Mouse (Mus musculus) heart, postnatal 0 days (tissue): ENCODE data around the gene Fam50a. TPM values are rescaled to one million over a fixed set of nuclear protein-coding genes. Genes with fewer than 3 reads are reported as not detected.
A peak's percentile ranks its signal among the peaks of the same experiment; 100 is the strongest.

Source experiments
- ATAC-seq: fragments of 200-750 bp; cut with Nextera tagmentation; 2 replicates; pipeline ENCODE4 v1.8.0; 2017; ENCODE audit warnings: low read depth, moderate number of reproducible peaks, moderate library complexity; ENCODE audit not compliant: insufficient read depth
- DNase-seq: peaks from one replicate; pipeline ENCODE4 v3.0.0-alpha.2; 2016; ENCODE audit warnings: low spot score
- H3K27ac ChIP-seq: fragments of 300-500 bp; sonication (generic); 2 replicates; pipeline ENCODE4 v1.5.1; 2014; ENCODE audit warnings: low read depth, mild to moderate bottlenecking
- H3K27me3 ChIP-seq: fragments of 300-500 bp; sonication (generic); 2 replicates; pipeline ENCODE4 v1.6.1; 2014; ENCODE audit warnings: low read length, mixed read lengths; ENCODE audit not compliant: control insufficient read depth, insufficient read depth
- H3K36me3 ChIP-seq: fragments of 300-500 bp; sonication (generic); replicated peaks from 2 replicates; pipeline ENCODE4 v1.6.1; 2014; ENCODE audit warnings: low read length, mixed read lengths; ENCODE audit not compliant: control insufficient read depth, insufficient read depth
- H3K4me1 ChIP-seq: fragments of 300-500 bp; sonication (generic); 2 replicates; pipeline ENCODE4 v1.6.1; 2014; ENCODE audit warnings: antibody characterized with exemption; ENCODE audit not compliant: control insufficient read depth, insufficient read depth
- H3K4me2 ChIP-seq: fragments of 300-500 bp; sonication (generic); 2 replicates; pipeline ENCODE4 v1.6.1; 2014; ENCODE audit warnings: low read depth, mild to moderate bottlenecking, low read length, moderate library complexity
- H3K4me3 ChIP-seq: fragments of 300-500 bp; sonication (generic); 2 replicates; pipeline ENCODE4 v1.5.1; 2014; ENCODE audit warnings: low read depth, low read length
- H3K9ac ChIP-seq: fragments of 300-500 bp; sonication (generic); replicated peaks from 2 replicates; pipeline ENCODE4 v1.6.1; 2014; ENCODE audit warnings: low read depth, low read length, mixed read lengths
- H3K9me3 ChIP-seq: fragments of 300-500 bp; sonication (generic); replicated peaks from 2 replicates; pipeline ENCODE4 v1.6.1; 2016; ENCODE audit warnings: low read length; ENCODE audit not compliant: control insufficient read depth
- CTCF ChIP-seq: IDR thresholded peaks from 2 replicates; pipeline ENCODE4 v1.5.1; 2016; ENCODE audit warnings: antibody characterized with exemption, control low read depth, low read depth
- EP300 ChIP-seq: IDR thresholded peaks from 2 replicates; pipeline ENCODE4 v1.6.1; 2016; ENCODE audit warnings: antibody characterized with exemption, low read depth
- WGBS: fragments of 180-500 bp; shearing (Covaris S2); extraction: QIAGEN DNeasy Blood & Tissue Kit; methylation state at CpG from one replicate; pipeline ENCODE4 v1.1.7; 2014; 5-methylcytosine and 5-hydroxymethylcytosine counted together
- microRNA-seq: library from miRNA; unstranded; fragments of <30 nt; microRNA quantifications from one replicate; pipeline ENCODE4, GENCODE M21; 2016
- polyA plus RNA-seq: library from polyadenylated mRNA; unstranded; fragments of >200 nt; fragmentation: Nextera tagmentation; extraction: Ambion mirVana; gene quantifications from 2 replicates; pipeline ENCODE4 v1.2.1, GENCODE M21; 2015
- total RNA-seq: library from RNA; depleted of rRNA; stranded (reverse); fragments of >200 nt; gene quantifications from 2 replicates; pipeline ENCODE4 v1.2.3, GENCODE M21; 2014; ENCODE audit warnings: low replicate concordance; rRNA removed

The Fam50a gene
- total and polyA plus RNA-seq, 2 experiments from 2014 or later: 2.4 to 41.3 TPM

- Histone ChIP-seq H3K4me2 (peak overlapping the region; percentile 74), H3K27me3 (no peaks in the 10 kb centered on the region), H3K9me3 (no peaks in the 10 kb centered on the region), H3K27ac (peak overlapping the region; percentile 78), H3K4me1 (peaks cover 4% of the 10 kb centered on the region; the same call in 1 of the 2 replicates), H3K9ac (peak overlapping the region; percentile 76), H3K36me3 (no peaks in the 10 kb centered on the region), H3K4me3 (peak overlapping the region; percentile 75)
- TF ChIP-seq EP300 (no peak), CTCF (no peak)
- WGBS: 19% methylated on average over 47 of the region's 49 CpGs
- peak; percentile 50 for DNase-seq
- ATAC-seq: peak; percentile 68
Measured at GRCm38 (mm10) chrX:74368209-74368909, 55.5 kb downstream of the Fam50a start.

Small RNA genes lying within 50 kb of the gene (microRNA-seq; reads per million reads assigned to microRNA genes)
- gene Mir7091 (not detected), gene Mir7092 (0.71 reads per million)

Other genes starting within 250 kb of the Fam50a start
- not detected in 2 replicates for gene Opn1mw, start 185.6 kb upstream of the Fam50a start, total RNA-seq
- gene Opn1mw, start 185.6 kb upstream of the Fam50a start, polyA plus RNA-seq: not detected in 2 replicates
- 15.6 and 43.8 TPM in 2 replicates for gene Mecp2, start 177.7 kb upstream of the Fam50a start, total RNA-seq
- gene Mecp2, start 177.7 kb upstream of the Fam50a start, polyA plus RNA-seq: 10.8 and 12.1 TPM in 2 replicates
- gene Tex28, start 145.2 kb upstream of the Fam50a start, total RNA-seq: not detected in 2 replicates
- not detected in 2 replicates for gene Tex28, start 145.2 kb upstream of the Fam50a start, polyA plus RNA-seq
- not detected in 2 replicates for gene Tktl1, start 135.8 kb upstream of the Fam50a start, total RNA-seq
- gene Tktl1, start 135.8 kb upstream of the Fam50a start, polyA plus RNA-seq: not detected in 2 replicates
- gene Flna, start 63.2 kb upstream of the Fam50a start, total RNA-seq: 374 and 672 TPM in 2 replicates
- gene Flna, start 63.2 kb upstream of the Fam50a start, polyA plus RNA-seq: 58.0 and 67.4 TPM in 2 replicates
- 34.4 and 73.4 TPM in 2 replicates for gene Emd, start 58.3 kb upstream of the Fam50a start, total RNA-seq
- gene Emd, start 58.3 kb upstream of the Fam50a start, polyA plus RNA-seq: 13.1 and 13.2 TPM in 2 replicates
- 2,015 and 2,184 TPM in 2 replicates for gene Rpl10, start 42.2 kb upstream of the Fam50a start, total RNA-seq
- gene Rpl10, start 42.2 kb upstream of the Fam50a start, polyA plus RNA-seq: 410 and 447 TPM in 2 replicates
- 69.3 and 71.1 TPM in 2 replicates for gene Taz, start 31.1 kb upstream of the Fam50a start, total RNA-seq
- gene Taz, start 31.1 kb upstream of the Fam50a start, polyA plus RNA-seq: 60.9 and 69.7 TPM in 2 replicates
- 11.7 and 26.5 TPM in 2 replicates for gene Dnase1l1, start 30.7 kb upstream of the Fam50a start, total RNA-seq
- 14.5 and 15.8 TPM in 2 replicates for gene Dnase1l1, start 30.7 kb upstream of the Fam50a start, polyA plus RNA-seq
- gene Atp6ap1, start 15.9 kb upstream of the Fam50a start, total RNA-seq: 114 and 125 TPM in 2 replicates
- gene Atp6ap1, start 15.9 kb upstream of the Fam50a start, polyA plus RNA-seq: 92.3 and 92.8 TPM in 2 replicates
- 62.1 and 81.6 TPM in 2 replicates for gene Gdi1, start 8.0 kb upstream of the Fam50a start, total RNA-seq
- gene Gdi1, start 8.0 kb upstream of the Fam50a start, polyA plus RNA-seq: 72.1 and 75.5 TPM in 2 replicates
- gene Plxna3, start 16.0 kb downstream of the Fam50a start, total RNA-seq: 12.9 and 15.9 TPM in 2 replicates
- 0.59 TPM in 2 replicates for gene Plxna3, start 16.0 kb downstream of the Fam50a start, polyA plus RNA-seq
- gene Lage3, start 40.6 kb downstream of the Fam50a start, total RNA-seq: 61.1 and 76.7 TPM in 2 replicates
- 83.9 and 94.9 TPM in 2 replicates for gene Lage3, start 40.6 kb downstream of the Fam50a start, polyA plus RNA-seq
- gene Ubl4a, start 60.2 kb downstream of the Fam50a start, total RNA-seq: 44.2 and 58.2 TPM in 2 replicates
- gene Ubl4a, start 60.2 kb downstream of the Fam50a start, polyA plus RNA-seq: 49.8 and 50.8 TPM in 2 replicates
- gene Slc10a3, start 60.3 kb downstream of the Fam50a start, total RNA-seq: 9.1 and 17.2 TPM in 2 replicates
- 9.4 and 10.3 TPM in 2 replicates for gene Slc10a3, start 60.3 kb downstream of the Fam50a start, polyA plus RNA-seq
- gene Fam3a, start 80.2 kb downstream of the Fam50a start, total RNA-seq: 32.7 and 41.1 TPM in 2 replicates
- gene Fam3a, start 80.2 kb downstream of the Fam50a start, polyA plus RNA-seq: 26.8 and 26.9 TPM in 2 replicates
- gene Ikbkg, start 80.3 kb downstream of the Fam50a start, total RNA-seq: 27.0 and 34.7 TPM in 2 replicates
- 17.4 and 18.1 TPM in 2 replicates for gene Ikbkg, start 80.3 kb downstream of the Fam50a start, polyA plus RNA-seq
- gene G6pdx, start 116.2 kb downstream of the Fam50a start, total RNA-seq: 11.0 and 13.8 TPM in 2 replicates
- gene G6pdx, start 116.2 kb downstream of the Fam50a start, polyA plus RNA-seq: 8.0 and 8.5 TPM in 2 replicates
- not detected in 2 replicates for gene Gm6880, start 168.4 kb downstream of the Fam50a start, total RNA-seq
- not detected in 2 replicates for gene Gm6880, start 168.4 kb downstream of the Fam50a start, polyA plus RNA-seq